Mouse (Mus musculus): ENCODE results near the gene Tnks1bp1.

Gene Tnks1bp1

DNA sequence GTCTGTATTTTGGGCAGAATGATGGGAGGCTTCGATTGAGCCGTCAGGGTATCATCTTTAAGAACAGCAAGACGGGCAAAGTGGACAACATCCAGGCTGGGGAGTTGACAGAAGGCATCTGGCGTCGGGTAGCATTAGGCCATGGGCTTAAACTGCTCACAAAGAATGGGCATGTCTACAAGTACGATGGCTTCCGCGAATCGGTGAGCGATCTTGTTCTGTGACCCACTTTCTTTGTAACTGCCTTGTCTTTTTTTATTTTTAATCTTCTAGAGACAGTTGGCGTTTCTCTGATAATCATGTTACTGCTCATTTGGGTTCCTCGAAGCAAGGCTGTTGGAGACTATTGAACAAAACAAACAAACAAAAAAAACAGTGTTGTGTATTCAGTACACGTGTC lies 9.5 kb upstream of the Tnks1bp1 start:
- no peak for DNase-seq (ENCODE audit: low read depth, low spot score)

DNA sequence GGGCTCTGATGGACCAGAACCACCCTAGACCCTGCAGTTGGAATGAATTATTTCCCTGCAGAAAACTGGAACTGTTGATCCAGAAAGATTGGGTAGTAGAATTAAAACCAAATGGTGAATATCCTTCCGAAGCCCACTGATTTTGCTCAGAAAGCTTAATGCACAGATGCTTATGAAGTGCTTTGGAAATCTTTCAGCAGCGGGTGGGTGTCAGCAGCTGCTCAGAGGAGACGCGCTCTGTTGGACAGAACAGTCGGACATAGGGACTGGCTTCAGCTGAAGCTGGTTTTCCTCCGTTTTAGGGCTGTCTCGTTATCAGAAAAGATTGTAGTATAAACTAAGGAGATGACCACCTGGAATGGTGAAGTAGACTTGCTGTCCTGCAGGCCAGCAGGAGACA lies 4.2 kb upstream of the Tnks1bp1 start:
- DNase-seq (ENCODE audit: low read depth, low spot score): no peak

DNA sequence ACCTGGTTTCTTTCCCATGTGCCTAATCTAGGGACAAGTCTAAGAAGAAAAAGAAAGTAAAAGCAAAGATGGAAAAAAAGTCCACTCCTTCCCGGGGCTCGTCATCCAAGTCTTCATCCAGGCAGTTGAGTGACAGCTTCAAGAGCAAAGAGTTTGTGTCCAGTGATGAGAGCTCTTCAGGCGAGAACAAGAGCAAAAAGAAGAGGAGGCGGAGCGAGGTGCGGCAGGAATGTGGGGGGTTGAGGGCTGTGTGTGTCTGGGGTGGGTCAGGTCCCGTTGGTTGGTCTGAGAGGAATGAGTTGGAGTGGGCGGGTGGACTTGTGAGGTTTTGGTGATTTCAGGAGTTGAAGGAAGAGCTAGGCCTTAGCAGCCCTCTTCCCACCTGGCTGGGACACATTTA lies 1.6 kb upstream of the Tnks1bp1 start:
- DNase-seq (ENCODE audit: low read depth, low spot score): no peak

DNA sequence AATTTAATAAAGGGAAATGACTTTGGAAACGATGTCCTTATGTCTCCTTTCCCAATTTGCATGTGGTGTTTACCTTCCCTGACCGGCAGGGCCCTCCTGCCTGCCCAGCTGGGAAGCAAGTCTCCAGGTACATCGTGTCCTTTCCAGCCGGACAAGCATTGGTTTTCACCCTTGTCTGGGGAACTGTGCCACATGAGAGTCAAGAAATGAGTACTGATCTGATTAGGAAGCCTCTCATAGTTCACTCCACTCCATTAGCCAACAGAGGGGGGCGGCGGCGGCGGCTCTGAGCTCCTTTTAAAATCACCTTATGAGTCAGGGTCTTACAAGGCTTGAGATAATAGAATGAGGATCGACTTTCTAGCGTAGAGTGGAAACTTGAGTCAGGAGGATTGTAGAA lies 741 bp upstream of the Tnks1bp1 start:
- DNase-seq (ENCODE audit: low read depth, low spot score): no peak

DNA sequence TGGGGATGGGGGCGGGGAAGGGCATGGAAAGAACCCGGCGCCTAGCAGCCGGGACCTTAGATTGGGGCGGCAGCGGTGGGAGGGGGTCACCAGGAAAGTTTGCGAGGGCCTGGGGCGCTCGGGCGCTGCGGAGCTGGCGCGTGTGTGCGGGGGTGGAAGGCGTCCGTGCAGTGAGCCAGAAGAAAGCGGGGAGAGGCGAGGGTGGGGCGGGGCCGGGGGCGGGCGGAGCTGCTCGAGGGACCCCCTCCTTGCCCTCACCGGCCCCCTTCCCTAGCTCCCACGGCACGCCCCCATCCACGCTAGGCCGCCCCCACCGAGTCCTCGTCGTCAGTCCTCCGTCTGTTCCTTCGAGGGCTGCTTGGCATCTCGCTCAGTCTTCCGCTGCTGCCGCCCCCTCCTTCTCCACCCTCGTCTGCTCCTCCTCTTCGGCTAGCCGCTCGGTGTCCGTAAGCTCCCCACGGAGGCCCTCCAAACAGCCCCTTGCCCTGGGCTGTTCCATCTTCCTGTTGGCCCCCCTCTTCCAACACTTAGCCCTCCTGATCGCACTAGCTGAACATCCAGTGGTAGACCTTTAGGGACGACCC lies 438 bp downstream of the Tnks1bp1 start:
- no peak for DNase-seq (ENCODE audit: low read depth, low spot score)

DNA sequence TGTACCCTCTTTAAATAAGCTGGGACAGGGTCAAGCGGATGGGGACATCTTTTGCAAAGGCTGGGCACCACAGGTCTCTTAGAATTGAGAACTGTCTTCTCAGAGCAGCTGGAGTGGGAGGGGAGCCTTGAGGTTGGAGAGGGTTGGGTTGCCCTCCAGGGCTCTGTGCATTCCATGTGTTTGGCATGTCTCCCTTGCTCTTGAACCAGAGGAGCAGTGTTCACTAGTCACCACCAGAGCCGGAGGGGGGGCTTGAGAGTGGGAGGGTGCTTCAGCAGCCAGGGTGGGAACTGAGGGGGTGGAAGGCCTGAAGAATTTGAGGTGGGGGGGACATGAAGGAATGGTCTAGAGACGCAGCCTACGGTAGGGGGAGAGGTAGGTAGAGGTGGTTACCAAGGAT lies 1.5 kb downstream of the Tnks1bp1 start:
- no peak for DNase-seq (ENCODE audit: low read depth, low spot score)

DNA sequence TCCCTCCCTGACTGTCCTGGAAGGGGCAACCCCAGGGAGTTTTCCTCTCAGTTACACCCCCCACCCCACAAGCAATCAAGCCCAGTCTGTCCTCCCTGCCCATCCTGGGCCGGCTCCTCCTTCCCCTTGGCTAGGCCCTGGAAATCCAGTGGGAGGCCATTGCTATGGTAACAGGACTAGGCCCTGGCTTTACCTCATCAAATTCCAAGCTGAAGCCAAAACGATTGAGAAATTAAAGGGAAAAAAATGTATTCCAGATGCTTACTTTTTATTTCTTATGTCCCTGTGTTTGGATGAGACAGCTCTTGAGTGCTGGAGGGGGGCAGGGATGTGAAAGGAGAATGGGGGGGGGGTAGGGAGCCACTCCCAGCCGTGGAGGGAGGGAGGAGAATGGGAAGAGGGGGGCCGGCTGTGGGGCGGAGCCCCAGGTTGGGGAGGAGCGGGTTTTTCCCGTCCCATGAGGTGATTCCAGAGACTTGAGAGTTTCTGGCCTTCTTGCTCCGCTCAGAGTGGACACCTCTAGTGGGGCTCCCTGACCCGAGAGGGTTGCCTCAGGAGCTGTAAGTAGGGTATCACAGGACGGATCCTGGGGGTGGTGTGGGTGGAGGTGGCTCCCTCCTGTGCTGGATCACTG lies 2.3 kb downstream of the Tnks1bp1 start:
- DNase-seq (ENCODE audit: low read depth, low spot score): no peak

DNA sequence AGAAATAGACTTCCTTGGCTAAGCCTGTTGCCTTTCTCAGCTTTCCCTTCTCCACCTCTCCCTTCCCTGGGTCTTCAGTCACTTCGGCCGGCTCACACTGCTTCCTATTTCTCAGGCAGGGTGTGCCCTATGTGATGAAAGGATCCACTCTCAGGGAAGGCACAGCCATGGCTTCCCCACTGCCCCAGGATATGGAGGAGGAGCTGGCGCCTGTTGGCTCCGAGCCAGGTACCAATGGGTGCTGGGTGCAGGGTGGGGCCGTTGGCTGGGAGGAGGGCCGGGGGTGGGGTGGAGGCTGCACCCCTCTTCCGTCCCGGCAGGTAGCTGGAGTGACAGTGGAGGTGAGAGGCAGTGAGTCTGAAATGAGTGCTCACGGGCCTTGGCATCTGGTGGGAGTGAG lies 2.9 kb downstream of the Tnks1bp1 start:
- DNase-seq (ENCODE audit: low read depth, low spot score): no peak

DNA sequence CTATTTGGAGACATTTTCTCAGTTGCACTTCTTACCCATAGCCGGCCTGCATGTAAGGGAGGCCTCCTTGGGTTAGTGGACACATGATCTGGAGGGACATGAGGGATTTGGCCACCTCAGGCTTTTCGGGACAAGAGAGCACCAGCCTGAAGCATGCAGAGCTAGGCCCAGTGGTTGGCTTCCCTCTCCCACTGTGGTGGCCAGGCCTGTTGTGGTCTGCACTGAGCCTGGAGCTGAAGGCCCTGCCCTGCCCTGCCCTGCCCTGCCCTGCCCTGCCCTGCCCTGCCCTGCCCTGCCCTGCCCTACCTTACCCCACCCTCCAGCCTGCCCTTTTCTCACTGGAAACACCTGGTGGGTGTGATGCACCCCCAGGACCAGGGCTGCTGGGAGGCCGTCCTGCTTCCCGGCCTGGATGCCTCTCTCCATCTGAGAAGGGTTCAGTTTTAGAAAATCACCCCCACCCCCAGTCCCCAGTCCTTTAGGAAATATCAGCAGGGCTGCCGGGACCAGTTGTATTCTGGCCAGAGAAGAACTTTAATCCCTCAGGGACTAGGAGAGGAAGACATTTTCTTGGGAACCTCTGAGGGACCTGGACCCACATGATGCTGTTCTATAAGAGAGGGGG lies 5.5 kb downstream of the Tnks1bp1 start:
- DNase-seq (ENCODE audit: low read depth, low spot score): no peak

DNA sequence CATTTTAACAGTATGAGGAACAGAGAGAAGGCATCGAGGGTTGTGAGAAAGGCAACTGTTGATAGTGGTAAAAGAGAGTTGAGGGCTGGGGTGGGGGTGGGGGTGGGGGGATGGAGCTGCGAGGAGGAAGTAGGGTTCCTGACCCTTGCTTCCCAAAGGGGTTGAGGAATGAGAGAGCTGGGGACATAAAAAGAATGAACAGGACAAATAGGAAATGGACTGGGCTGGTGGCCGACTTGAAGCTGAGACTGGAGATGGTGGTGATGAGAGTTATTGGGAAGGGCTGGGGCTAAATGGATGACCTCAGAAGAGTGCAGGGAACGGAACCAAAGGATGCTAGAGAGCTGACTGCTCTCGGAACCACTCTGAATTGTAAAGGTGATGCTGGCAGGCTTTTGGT lies 8.9 kb downstream of the Tnks1bp1 start:
- DNase-seq (ENCODE audit: low read depth, low spot score): no peak

DNA sequence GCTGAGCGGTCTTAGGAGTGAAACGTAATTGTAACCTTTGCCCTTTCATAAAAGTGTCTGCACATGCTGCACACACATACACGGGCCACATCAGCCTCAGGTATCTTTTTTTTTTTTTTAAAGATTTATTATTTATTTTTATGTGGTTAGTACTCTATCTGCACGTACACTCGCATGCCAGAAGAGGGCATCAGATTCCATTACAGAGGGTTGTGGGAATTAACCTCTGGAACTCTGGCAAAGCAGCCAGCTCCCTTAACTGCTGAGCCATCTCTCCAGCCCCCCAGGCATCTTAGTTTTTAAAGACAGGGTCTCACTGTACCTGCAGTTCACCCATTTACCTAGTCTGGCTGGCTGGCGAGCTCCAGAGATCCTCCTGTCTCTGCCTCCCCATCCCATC lies 11.9 kb downstream of the Tnks1bp1 start:
- DNase-seq (ENCODE audit: low read depth, low spot score): no peak

DNA sequence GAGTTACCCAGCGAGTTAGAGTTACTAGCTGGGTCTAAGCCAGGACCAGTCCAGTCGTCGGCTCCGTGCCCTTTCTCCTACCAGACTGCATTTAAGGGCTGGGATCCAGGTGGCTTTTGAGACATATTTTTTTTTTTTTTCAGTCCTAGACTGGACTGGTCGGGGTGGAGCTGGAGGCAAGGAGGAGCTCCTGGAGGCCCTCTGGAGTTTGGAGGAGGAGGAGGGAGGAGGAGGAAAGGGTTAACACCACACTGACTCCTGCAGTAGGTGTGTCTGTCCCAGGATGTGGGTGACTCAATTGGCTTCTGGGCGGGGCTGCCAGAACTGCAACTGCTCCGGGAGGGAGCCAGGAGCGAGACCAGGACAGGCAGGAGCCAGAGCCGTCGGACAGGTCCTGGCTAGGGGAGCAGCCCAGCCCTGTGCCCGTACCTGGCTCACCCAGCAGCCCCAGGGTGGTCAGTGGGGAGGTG lies 12.8 kb downstream of the Tnks1bp1 start:
- DNase-seq (ENCODE audit: low read depth, low spot score): no peak

DNA sequence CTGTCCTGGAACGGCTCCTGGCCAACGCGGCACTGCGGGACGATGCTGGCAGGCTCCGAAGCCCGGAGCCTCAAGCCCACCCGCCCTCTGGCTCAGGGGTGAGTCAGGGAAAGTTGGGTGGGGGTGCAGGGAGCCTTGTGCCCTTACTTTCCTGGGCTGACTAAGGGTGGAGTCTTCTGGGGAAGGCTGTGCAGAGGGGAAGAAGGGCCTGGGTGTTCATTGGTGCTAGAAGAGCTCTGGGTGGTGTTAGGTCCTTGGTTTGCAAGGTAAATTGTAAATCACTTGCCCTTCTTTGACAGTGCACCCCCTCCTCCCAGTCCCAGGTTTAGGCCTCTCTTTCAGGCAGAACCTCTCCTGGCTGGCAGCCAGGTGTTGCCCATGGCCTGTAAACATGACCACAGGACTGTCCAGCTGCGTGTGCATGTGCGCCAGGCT lies 13.3 kb downstream of the Tnks1bp1 start:
- DNase-seq (ENCODE audit: low read depth, low spot score): no peak

DNA sequence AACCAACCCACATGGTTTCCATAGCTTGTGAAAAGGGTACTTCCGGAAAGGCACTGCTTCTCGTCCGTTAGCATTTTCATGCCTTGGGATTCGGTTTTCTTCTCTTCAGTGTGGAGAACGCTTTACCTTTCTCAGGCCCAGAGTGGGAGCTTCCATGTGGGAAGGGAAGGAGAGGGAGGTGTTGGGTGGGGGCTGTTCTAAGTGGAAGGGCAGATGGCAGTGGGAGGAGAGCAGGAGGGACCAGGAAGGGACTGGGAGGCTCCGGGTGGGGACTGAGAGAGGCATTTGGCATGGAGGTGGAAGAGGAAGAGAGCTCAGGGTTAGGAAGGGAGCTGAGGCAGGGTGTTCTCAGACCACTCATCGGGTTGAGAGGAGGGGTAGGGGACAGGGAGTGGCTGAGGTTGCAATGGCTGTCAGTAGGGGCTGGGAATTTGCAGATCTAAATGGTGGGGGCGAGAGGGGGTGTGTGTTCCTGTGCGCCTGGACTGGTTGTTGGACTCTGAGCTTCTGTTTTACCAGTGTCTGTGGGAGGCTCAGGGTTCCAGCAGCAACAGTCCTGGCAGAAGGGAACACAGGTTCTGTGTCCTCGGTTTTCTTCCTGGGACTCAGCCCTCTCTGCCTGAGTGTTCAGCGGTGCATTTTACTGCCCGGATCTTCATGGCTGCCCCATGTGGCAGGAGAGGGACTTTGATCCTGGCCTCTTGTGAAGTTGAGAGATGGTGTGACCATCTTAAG lies 17.5 kb downstream of the Tnks1bp1 start:
- no peak for DNase-seq (ENCODE audit: low read depth, low spot score)

DNA sequence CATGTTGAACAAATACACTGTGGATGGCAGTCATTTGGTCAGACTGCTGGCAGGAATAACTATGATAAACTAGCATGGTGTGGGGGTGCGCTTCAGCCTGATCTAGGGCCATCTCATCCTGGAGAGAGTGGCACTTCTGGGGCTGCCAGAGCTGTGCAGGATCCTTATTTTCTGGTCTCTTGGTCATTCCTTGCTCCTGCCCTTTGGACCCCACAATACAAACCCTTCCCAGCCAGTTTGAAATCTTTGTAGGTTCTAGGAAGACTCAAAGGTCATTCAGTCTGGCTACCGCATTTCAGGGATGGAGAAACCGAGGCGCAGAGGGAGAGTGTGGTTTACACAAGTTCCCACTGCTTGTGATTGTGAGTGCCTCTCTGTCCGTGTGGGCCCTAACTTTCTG lies 19.1 kb downstream of the Tnks1bp1 start:
- no peak for DNase-seq (ENCODE audit: low read depth, low spot score)

DNA sequence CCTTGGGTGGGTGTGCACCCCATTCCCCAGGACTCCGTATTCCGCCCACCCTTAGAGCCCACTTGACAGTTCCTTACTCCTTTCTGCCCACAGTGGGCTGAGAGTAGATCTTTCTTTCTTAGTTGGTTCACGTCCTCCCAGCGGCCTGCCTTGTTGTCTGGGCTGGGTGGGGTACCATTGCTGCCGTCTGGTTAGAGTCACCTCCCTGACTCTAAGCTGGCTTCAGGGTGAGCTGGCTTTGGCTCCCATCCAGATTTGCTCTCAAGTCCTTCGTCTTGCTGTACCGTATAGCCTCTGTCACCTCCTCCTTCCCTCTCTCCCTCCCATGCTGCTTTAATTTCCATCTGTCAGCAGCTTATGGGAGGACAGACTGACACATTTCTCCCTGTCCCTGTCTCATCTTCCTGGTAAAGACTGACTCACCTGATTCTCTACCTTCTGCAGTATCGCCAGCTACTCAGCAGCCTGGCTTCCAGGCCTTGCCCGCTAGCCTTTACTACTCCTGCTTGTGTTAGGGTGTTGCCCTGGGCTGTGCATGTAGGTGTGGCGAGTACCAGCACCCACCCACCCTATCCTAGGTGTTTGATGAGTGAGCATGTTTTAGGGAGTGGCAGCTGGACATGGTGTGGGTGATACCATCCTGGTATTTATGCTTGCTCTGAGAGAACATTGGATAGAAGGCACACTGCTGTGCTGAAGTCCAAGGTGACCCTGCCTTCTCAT lies 20.2 kb downstream of the Tnks1bp1 start:
- DNase-seq (ENCODE audit: low read depth, low spot score): no peak

DNA sequence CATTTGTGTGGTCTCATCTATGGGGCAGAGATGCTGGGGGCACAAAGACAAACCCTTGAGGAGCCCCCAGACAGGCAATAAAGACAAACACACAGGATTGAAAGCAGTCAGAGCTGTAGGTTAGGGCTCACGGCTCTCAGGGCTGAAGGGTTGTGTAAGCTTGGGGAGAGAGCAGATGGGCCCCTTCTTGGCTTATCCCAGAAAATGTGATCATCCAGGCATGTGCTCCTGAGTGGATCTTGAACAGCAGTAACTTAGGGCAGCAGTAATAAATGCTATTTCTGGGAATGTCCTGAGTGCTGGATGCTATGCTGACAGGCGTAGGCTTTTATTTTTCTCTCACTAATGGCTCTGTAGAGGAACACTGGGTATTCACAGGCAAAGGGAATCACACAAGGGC lies 20.8 kb downstream of the Tnks1bp1 start:
- DNase-seq (ENCODE audit: low read depth, low spot score): no peak

DNA sequence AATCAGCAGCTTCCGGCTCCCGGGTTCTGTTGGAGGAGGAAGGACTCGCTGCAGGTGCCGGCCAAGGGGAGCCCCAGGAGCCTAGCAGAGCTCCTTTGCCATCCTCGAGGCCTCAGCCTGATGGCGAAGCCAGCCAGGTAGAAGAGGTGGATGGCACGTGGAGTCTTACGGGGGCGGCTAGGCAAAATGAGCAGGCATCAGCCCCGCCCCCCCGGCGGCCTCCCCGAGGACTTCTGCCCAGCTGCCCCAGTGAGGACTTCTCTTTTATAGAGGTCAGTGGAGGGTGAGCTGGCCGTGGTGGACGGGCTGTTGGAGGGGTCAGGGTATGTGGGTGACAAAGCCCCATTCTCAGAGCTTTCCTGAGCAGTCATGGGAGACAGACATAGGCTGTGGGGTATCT lies 22.3 kb downstream of the Tnks1bp1 start:
- DNase-seq (ENCODE audit: low read depth, low spot score): no peak

DNA sequence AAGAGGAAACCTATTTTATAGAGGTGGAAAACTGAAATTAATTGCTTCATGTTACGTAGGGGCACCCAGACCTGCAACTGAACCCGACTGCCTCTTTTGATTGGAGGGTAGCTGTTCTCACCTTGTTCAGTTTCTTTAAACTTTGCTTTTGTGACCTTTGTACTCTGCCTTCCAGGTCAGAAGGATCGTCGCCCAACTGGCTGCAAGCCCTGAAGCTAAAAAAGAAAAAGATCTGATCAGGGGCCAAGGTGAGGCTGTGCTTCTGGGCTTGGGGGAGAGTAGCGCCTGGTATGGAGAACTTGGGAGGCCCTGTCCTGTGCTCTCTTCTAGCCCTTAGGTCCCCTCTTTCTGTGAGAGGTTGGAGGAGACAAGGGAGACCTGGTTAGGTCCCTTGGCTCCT lies 24.1 kb downstream of the Tnks1bp1 start:
- DNase-seq (ENCODE audit: low read depth, low spot score): no peak

DNA sequence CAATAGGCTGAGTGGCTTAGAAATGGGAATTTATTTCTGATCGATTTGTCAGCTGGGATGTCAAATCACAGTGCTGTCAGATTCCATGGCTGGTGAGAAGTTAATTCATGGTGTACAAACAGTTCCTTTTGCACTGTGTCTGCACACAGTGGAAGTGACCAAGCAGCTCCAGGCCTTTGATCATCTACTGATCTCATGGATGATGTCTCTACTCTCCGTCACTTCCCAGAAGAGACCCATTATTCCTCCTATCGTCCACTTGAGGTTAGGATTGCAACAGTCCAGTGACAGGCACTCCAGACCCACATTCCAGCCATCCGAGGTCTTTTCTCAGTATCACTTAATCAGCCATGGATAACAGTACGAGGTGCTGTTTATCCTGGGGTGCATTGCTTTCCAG lies 25.9 kb downstream of the Tnks1bp1 start:
- no peak for DNase-seq (ENCODE audit: low read depth, low spot score)

DNA sequence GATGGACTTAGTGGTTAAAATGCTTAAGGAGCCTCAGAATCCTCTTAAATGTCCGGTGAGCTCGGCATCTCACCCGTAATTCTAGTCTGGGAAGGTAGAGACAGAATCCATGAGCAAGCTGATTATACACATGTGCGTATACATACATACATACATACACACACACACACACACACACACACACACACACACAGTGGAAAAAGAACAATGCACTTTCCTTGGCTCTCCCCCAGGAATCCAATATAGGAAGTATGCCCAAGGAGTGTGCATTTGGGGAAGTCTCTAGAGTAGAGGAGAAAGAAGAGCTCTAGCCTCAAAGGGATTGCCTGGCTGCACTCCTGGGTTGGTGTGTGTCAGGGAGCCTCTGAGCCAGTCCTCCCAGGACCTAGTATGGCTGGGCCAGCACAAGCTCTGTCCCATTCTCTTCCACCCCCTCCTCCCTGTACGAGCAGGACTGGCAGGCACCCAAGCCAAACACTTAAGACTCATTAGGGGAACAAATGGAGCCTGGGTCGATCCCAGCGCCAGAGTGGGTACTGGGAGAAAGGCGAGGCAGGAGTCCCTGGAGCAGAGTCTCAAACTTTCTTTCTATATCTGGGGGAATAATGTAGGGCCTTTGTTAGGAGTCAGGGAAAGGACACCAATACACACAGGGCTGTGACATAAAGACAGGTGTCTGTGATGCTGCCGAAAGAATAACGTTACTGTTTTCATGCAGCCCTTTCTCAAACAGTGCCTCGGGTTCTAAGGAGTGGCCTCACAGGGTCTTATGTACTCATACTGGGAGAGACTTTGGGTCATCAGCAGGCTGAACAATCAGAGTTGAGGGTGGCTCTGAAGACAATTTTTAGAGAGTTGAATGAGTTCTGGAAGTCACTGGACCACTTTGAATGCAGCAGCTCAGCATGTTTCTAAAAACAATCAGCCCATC lies 41.2 kb downstream of the Tnks1bp1 start:
- DNase-seq (ENCODE audit: low read depth, low spot score): no peak
